Mouse (Mus musculus) MEL-GATA-1-ER (cell line): Measurements from ENCODE around the gene Sept6.

ENCODE experiments used
- DNase-seq: peaks from one replicate; pipeline ENCODE4 v3.0.0-alpha.2; 2012; ENCODE audit warnings: low read depth; ENCODE audit errors: extremely low read depth

The Sept6 gene

DNA sequence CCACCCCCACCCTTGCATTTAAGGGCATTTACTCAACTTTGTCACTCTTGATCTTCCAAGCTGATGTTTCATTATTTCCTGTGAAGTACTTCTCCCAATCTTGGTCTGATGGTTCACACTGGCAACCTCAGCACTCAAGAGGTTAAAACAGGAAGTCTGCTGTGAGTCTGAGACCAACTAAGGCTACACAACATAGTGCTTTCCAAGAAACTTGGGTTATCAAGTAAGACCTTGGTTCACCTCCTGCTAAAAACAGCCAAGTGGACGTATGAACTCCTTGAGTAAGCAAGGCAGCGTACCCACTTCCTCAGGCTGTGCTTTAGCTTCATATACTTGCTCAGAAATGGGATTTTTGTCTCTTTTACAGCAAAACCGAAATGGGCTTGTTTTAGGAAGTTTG, 121.2 kb downstream of the Sept6 start:
- peak; percentile 39 for DNase-seq

DNA sequence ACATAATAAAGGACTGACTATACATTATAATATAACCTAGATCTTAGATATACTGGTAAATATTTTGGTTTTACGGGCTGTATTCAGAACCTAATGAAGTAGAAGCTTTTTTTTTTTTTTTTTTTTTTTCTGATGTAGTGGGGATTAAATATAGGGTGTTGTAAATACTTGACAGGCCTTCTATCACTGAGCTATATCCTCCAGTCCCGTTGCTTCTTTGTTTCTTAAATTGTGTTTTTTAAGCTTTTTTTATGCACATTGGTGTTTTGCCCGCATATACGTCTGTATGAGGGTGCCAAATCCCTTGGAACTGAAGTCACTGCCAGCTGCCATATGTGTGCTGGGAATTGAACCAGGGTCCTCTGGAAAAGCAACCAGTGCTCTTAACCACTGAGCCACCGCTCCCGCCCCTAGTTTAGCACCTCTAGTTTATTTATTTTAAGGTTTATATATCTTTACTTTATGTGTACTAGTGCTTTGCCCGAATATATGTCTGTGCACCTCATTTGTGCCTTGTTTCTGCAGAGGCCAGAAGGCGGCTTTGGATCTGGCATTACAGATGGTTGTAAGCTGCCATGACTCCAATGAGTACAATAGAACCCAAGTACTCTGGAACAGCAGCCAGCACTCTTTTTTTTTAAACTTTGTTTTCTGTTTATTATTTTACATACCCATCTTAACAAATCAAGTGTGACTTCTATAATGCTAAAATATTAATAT, 126.8 kb downstream of the Sept6 start:
- no peak for DNase-seq

DNA sequence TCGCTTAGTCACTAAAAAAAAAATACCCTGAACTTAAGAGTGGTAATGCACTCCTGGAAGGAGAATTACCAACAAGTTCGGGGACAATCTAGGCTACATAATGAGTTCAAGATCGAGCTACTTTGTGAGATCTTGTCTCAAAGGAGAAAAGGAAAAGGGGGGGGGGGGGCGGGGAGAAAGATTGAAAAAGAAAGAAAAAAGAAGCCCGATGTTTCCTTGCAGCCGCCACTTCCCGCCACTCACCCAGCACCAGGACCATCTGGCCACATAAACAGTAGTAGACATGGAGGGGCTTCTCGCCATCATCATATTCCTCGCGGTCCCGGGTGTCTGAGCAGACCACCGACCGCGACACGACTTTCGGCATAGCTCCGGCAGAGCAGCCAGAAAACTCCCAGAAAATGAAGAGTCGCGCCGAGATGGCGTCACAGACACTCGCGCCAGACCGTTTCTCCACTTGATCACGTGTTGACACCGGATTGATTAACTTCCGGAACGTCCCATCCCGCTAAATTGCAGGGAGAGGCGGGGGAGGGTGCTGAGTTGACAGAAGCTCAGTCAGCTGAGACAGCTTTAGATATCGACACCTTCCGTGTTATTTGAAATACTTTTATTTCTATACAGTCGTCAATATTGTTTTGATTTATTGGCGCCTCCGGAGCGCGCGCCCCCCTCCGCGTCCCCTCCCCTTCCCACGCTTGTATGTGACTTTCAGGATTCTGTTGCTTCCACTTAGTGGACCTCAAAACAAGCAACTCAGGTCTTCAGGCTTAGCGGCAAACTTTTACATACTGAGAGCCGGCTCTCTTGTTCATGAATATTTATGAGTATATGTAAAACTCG, 127.6 kb downstream of the Sept6 start:
- peak; percentile 71 for DNase-seq
